Mouse (Mus musculus) lung, embryonic 15.5 days (tissue): Measurements from ENCODE around the gene Gm10160. TPM values are rescaled to one million over a fixed set of nuclear protein-coding genes. Genes with fewer than 3 reads are reported as not detected.

ENCODE experiments used
- ATAC-seq: fragments of 200-750 bp; cut with Nextera tagmentation; 2 replicates; pipeline ENCODE4 v1.8.0; 2017; ENCODE audit warnings: moderate number of reproducible peaks, borderline replicate concordance; ENCODE audit not compliant: low FRiP score, low TSS enrichment; ENCODE audit errors: extremely low read depth
- H3K27ac ChIP-seq: fragments of 300-500 bp; sonication (generic); 2 replicates; pipeline ENCODE4 v1.5.1; 2015; ENCODE audit warnings: moderate library complexity, mild to moderate bottlenecking, inconsistent platforms
- H3K27me3 ChIP-seq: fragments of 300-500 bp; sonication (generic); 2 replicates; pipeline ENCODE4 v1.6.1; 2015; ENCODE audit warnings: inconsistent platforms
- H3K36me3 ChIP-seq: fragments of 300-500 bp; sonication (generic); 2 replicates; pipeline ENCODE4 v1.6.1; 2015; ENCODE audit warnings: inconsistent platforms
- H3K4me1 ChIP-seq: fragments of 300-500 bp; sonication (generic); 2 replicates; pipeline ENCODE4 v1.6.1; 2015; ENCODE audit warnings: inconsistent platforms
- H3K4me2 ChIP-seq: fragments of 300-500 bp; sonication (generic); 2 replicates; pipeline ENCODE4 v1.6.1; 2015; ENCODE audit warnings: inconsistent platforms, mild to moderate bottlenecking, moderate library complexity
- H3K4me3 ChIP-seq: fragments of 300-500 bp; sonication (generic); 2 replicates; pipeline ENCODE4 v1.5.1; 2015; ENCODE audit warnings: mild to moderate bottlenecking, inconsistent platforms
- H3K9ac ChIP-seq: fragments of 300-500 bp; sonication (generic); 2 replicates; pipeline ENCODE4 v1.6.1; 2015; ENCODE audit warnings: inconsistent platforms
- H3K9me3 ChIP-seq: fragments of 300-500 bp; sonication (generic); 2 replicates; pipeline ENCODE4 v1.6.1; 2016; ENCODE audit warnings: inconsistent platforms
- WGBS: fragments of 180-500 bp; shearing (Covaris S2); methylation state at CpG from one replicate; pipeline ENCODE4 v1.1.7; 2015; 5-methylcytosine and 5-hydroxymethylcytosine counted together
- polyA plus RNA-seq: library from polyadenylated mRNA; unstranded; fragments of >200 nt; fragmentation: Nextera tagmentation; extraction: Ambion mirVana; gene quantifications from 2 replicates; pipeline ENCODE4 v1.2.1, GENCODE M21; 2015

The Gm10160 gene
- not detected in 2 replicates for polyA plus RNA-seq

DNA sequence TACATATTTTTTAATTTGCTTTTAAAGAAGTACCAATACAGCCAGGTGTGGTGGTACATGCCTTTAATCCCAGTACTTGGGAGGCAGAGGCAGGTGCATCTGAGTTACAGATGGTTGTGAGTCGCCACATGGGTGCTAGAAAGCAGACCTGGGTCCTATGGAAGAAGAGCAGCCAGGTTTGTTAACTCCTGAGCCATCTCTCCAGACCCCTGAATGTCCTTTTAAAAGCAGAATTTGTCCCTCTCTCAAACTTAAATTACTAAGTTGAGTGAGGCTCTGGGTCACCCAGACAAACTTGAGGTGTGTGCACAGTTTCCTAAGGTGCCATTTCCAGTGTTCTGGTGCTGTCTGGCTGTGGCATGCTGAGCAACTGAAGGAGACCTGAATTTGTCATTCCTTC, at the start of gene Gm10160:
Gm10160 (minus strand) TSS at position 101 of the 400 bp plus-strand sequence.
- Histone ChIP-seq H3K4me2 (no peak within 1 kb of the TSS; the same call in 1 of the 2 replicates), H3K36me3 (no peaks in the 10 kb centered on the region), H3K4me3 (no peak within 1 kb of the TSS), H3K9me3 (no peaks in the 10 kb centered on the region), H3K4me1 (peaks cover 23% of the 10 kb centered on the region), H3K27ac (no peak within 1 kb of the TSS), H3K9ac (no peak within 1 kb of the TSS), H3K27me3 (peaks cover 49% of the 10 kb centered on the region)
- 81% methylated on average over 1 of the region's 1 CpGs for WGBS
- ATAC-seq: no peak

DNA sequence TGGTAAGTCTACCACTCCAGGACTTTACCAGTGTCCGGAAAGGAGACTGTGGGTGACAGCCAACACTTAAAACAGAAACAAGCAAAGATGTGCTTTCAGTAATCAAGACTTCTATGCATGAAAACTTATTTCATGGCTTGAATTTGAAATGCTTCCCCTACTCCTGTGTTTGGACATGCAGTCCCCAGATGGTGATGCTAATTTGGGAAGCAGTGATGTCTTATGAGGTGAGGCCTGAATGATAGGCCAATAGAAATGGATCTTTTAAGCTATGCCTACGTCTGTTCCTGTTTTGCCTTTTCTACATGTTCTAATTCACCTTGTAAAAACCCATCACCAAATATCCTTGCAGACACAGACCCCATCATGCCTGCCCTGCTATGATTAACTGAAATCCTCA, 49.3 kb upstream of the Gm10160 start:
- no peaks in the 10 kb centered on the region for H3K9me3 ChIP-seq
- 75% methylated on average over 2 of the region's 2 CpGs for WGBS
- H3K27me3 ChIP-seq: no peaks in the 10 kb centered on the region
- H3K4me3 ChIP-seq: no peak overlapping the region
- H3K27ac ChIP-seq: no peak overlapping the region
- no peaks in the 10 kb centered on the region; the same call in 1 of the 2 replicates for H3K4me1 ChIP-seq
- H3K4me2 ChIP-seq: no peak overlapping the region
- no peak for ATAC-seq
- H3K36me3 ChIP-seq: no peaks in the 10 kb centered on the region
- no peak overlapping the region for H3K9ac ChIP-seq

DNA sequence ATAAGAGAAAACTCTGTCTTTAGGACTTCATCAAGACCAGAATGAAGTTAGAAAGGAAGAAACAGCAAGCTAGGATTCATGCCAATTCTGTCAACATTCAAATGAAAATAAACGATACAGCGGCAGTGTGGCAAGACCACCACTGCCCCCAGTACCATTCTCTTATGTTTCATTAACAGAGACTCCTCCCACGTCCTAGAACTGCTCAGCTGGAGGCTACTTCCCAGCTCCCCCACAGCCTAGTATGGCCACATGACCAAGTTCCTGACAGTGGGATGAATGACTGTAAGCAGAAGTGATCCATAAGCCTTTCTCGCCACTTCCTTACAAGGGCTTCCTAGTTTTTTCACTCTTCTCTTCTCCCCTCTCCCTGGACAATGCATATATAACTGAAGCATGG, 48.5 kb upstream of the Gm10160 start:
- Histone ChIP-seq H3K4me1 (peaks cover 5% of the 10 kb centered on the region; the same call in 1 of the 2 replicates), H3K27ac (no peak overlapping the region), H3K4me2 (no peak overlapping the region), H3K4me3 (no peak overlapping the region), H3K27me3 (no peaks in the 10 kb centered on the region), H3K36me3 (no peaks in the 10 kb centered on the region), H3K9me3 (no peaks in the 10 kb centered on the region), H3K9ac (no peak overlapping the region)
- peak; percentile 83; the same call in 1 of the 2 replicates for ATAC-seq
- 33% methylated on average over 4 of the region's 4 CpGs for WGBS

DNA sequence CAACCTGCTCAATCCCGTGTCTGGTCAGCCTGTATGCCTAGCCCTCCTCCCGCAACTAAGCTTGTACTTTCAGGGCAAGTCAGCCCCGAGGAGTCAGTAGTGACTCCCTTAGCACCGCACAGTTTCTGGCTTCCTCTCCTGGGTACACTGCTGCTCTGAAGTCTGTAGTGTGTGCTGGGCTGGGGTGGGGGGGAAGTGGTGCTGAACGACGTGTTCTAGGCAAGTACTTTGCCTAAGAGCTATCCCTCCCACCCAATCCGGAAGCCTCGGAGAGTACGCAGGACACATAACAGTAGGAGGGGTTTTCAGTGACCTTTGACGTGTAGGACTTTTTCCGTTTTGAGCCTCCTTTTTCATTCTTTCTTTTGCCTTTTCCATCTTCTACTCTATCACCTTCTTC, 43.8 kb upstream of the Gm10160 start:
- Histone ChIP-seq H3K9me3 (no peaks in the 10 kb centered on the region), H3K4me2 (no peak overlapping the region), H3K9ac (no peak overlapping the region), H3K27ac (no peak overlapping the region), H3K4me3 (no peak overlapping the region), H3K27me3 (no peaks in the 10 kb centered on the region), H3K4me1 (peaks cover 5% of the 10 kb centered on the region; the same call in 1 of the 2 replicates), H3K36me3 (no peaks in the 10 kb centered on the region)
- WGBS: 49% methylated on average over 11 of the region's 11 CpGs
- no peak for ATAC-seq

DNA sequence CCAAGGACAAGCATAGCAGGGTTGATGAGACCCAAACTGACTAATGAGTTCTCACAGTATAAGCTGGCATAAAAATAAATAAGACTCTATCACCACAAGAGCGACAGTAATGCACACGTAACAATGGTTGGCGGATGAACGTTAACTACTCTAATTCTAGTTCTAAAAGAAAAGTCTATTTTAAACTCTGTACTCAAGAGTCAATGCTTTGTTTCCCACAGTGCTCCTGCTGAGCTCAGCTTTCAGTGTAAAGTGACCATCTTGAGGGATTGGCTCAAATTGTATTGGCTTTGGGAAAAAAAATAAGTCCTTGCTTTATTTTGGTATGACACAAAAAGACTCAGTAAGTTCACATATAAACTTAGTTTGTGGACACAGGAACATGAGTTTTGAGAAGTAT, 29.5 kb upstream of the Gm10160 start:
- WGBS: 78% methylated on average over 4 of the region's 4 CpGs
- ATAC-seq: no peak
- H3K36me3 ChIP-seq: no peaks in the 10 kb centered on the region

DNA sequence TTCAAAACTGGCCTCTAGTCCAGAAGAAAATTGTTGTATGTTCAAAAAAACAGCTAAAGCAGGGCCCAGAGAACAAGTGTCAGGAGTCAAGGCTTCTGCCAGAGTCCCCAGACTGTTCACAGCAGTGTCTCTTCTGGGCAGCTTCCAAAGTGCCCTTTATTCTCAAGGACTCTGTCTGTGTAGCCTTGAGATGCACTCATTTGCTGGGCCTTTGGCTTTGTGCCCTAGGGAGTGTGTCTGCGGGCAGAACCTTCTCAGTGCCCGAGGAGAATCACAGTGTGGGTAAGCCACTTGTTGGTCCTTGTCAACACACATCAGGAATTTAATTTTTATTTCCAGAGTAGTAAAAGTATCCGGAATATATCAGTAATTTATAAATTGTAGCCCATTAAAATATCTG, 26.0 kb upstream of the Gm10160 start:
- ATAC-seq: no peak
- Histone ChIP-seq H3K27ac (no peak overlapping the region), H3K4me1 (0 out of 2 replicates have a peak, but pooled peaks cover 2% of the 10 kb centered on the region), H3K4me3 (no peak overlapping the region), H3K9ac (no peak overlapping the region), H3K9me3 (no peaks in the 10 kb centered on the region), H3K27me3 (no peaks in the 10 kb centered on the region), H3K4me2 (no peak overlapping the region), H3K36me3 (no peaks in the 10 kb centered on the region)
- 60% methylated on average over 3 of the region's 3 CpGs for WGBS

More for the DNA sequence above, 29.5 kb upstream of the Gm10160 start:
- no peak overlapping the region for H3K27ac ChIP-seq
- no peaks in the 10 kb centered on the region for H3K27me3 ChIP-seq
- no peak overlapping the region for H3K4me2 ChIP-seq
- no peak overlapping the region for H3K9ac ChIP-seq
- H3K4me1 ChIP-seq: 0 out of 2 replicates have a peak, but pooled peaks cover 2% of the 10 kb centered on the region
- H3K4me3 ChIP-seq: no peak overlapping the region
- no peaks in the 10 kb centered on the region for H3K9me3 ChIP-seq

DNA sequence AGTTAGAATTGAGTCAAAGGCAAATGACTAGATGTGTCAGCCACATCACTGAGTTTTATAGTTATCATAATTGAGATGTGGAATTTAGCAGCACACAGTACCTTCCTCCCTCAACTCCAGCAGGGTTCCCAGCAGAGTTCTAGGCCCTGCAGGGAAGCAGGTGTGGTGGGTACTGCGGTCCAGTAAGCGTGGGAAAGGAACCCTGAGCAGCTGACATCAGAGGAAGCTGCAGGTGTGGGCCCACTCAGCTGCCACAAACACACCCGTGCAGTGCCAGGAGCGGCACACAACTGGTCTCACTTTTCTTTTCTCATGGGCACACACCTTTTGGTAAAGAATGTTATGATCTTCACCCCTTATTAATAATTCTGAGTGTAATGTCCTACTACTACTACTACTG, 25.2 kb upstream of the Gm10160 start:
- no peak overlapping the region for H3K4me2 ChIP-seq
- WGBS: 89% methylated on average over 4 of the region's 4 CpGs
- no peaks in the 10 kb centered on the region for H3K9me3 ChIP-seq
- no peak for ATAC-seq
- H3K27ac ChIP-seq: no peak overlapping the region
- H3K4me1 ChIP-seq: 0 out of 2 replicates have a peak, but pooled peaks cover 2% of the 10 kb centered on the region
- H3K9ac ChIP-seq: no peak overlapping the region
- no peaks in the 10 kb centered on the region for H3K27me3 ChIP-seq
- H3K4me3 ChIP-seq: no peak overlapping the region
- H3K36me3 ChIP-seq: no peaks in the 10 kb centered on the region

DNA sequence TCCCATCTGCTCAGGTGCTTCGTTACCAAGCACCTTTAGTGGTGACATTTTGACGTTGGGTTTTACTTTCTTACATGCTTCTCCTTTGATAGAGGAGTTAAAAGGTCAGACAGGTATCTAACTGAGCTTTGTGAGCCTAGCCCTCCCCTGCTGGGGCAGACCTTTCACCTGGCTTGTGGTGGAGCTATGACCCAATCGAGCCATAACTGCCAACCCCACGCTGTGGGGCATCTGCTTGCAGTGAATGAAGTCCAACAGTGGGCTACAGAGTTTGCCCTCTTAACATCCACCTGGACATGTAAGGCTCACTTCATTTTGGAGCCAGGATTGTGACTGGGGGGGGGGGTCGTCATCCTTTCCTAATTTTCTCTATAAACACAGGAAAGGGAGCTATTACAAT, 24.7 kb upstream of the Gm10160 start:
- Histone ChIP-seq H3K36me3 (no peaks in the 10 kb centered on the region), H3K9me3 (no peaks in the 10 kb centered on the region), H3K9ac (no peak overlapping the region), H3K27me3 (no peaks in the 10 kb centered on the region), H3K4me1 (0 out of 2 replicates have a peak, but pooled peaks cover 2% of the 10 kb centered on the region), H3K4me3 (no peak overlapping the region), H3K27ac (no peak overlapping the region), H3K4me2 (no peak overlapping the region)
- 79% methylated on average over 5 of the region's 5 CpGs for WGBS
- ATAC-seq: no peak

DNA sequence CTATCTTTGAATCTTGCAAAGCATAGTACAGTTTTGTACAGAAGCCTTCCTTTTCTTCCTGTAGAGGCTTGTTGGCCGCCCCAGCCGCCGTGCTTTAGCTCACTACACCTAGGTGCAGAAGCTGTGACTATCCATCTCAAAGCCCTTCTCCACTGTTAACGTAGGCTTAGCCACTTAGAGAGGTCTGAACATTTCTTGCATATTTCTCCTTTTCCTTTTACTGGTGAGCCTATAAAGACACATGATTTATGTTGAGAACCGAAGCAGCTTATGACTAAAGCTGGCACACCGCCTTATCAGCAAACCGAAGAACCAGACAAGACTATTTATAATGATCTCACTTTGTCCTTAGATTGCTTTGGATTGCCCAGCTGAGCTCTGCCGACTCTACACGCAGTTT, 19.8 kb upstream of the Gm10160 start:
- Histone ChIP-seq H3K9ac (no peak overlapping the region), H3K9me3 (no peaks in the 10 kb centered on the region), H3K4me2 (no peak overlapping the region), H3K4me1 (peaks cover 17% of the 10 kb centered on the region; the same call in 1 of the 2 replicates), H3K27ac (no peak overlapping the region), H3K36me3 (no peaks in the 10 kb centered on the region), H3K4me3 (no peak overlapping the region), H3K27me3 (no peaks in the 10 kb centered on the region)
- ATAC-seq: no peak
- 41% methylated on average over 9 of the region's 9 CpGs for WGBS

DNA sequence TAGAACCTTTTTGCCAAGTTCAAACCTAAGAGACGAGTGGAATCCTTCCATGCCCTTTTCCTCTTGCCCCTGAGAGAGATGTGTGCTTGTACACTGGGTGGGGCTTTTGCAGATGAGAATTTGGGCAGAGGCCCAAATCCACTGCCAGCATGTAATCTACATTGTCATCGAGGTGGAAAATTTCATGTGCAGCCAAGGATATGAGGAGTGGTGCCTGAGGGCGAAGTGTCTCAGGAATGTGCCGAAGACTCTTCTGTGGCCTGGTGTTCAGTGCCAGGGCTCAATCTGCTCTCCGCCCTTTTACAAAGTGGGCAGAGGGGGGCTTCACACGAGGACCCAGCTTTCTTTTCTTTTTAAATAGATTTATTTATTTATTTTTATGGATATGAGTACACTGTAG, 19.0 kb upstream of the Gm10160 start:
- Histone ChIP-seq H3K9me3 (no peaks in the 10 kb centered on the region), H3K4me3 (no peak overlapping the region), H3K4me2 (no peak overlapping the region), H3K27me3 (no peaks in the 10 kb centered on the region), H3K27ac (no peak overlapping the region), H3K4me1 (peaks cover 17% of the 10 kb centered on the region; the same call in 1 of the 2 replicates), H3K9ac (no peak overlapping the region), H3K36me3 (no peaks in the 10 kb centered on the region)
- WGBS: 58% methylated on average over 6 of the region's 6 CpGs
- ATAC-seq: no peak

DNA sequence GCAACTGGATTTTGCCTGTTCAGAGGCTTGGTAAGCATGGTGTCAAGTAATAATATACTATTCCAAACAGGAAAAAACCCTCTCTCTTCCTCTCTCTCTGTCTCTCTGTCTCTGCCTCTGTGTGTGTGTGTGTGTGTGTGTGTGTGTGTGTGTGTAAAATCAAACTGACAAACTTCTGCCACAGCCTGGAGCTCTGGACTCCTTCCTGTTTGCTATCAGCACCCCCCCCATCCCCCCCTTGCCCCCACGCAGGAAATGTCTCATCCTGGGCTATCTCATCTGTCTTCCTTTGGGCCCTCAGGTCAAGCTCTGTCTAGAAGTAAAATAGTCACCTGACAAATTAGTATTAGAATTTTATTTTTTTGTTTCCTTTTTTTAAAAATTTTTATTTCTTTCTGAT, 18.2 kb upstream of the Gm10160 start:
- Histone ChIP-seq H3K4me3 (no peak overlapping the region), H3K4me1 (peaks cover 17% of the 10 kb centered on the region; the same call in 1 of the 2 replicates), H3K9me3 (no peaks in the 10 kb centered on the region), H3K4me2 (no peak overlapping the region), H3K27me3 (no peaks in the 10 kb centered on the region), H3K36me3 (no peaks in the 10 kb centered on the region), H3K9ac (no peak overlapping the region), H3K27ac (no peak overlapping the region)
- 25% methylated on average over 1 of the region's 1 CpGs for WGBS
- ATAC-seq: no peak

DNA sequence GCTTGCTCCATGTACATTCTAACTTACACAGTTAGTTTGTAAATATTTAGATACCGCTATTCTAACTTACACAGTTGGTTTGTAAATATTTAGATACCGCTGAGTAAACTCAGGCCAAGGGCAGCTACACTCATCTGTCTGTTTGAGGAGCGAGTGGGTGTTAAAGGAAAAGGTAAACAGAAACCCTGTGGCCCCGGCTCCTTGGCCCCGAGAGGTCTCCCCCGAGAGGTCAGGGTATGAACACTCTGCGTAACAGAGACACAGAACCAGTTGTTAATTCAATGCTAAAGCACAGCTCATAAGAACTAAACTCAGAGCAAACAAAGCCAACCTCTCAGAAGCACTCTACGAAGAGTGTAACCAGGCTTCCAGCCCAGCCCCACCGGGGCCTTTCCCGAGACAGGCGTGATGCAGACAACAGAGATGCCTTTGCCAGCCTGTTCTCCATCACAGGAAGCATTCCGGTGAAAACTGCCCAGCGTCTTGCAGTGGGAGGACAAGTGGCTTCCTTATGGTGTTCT, 17.0 kb upstream of the Gm10160 start:
- no peak overlapping the region for H3K4me3 ChIP-seq
- no peaks in the 10 kb centered on the region for H3K36me3 ChIP-seq
- ATAC-seq: peak; percentile 71
- H3K27me3 ChIP-seq: no peaks in the 10 kb centered on the region
- H3K27ac ChIP-seq: no peak overlapping the region
- no peaks in the 10 kb centered on the region for H3K9me3 ChIP-seq
- H3K4me2 ChIP-seq: no peak overlapping the region
- 22% methylated on average over 13 of the region's 13 CpGs for WGBS
- no peak overlapping the region for H3K9ac ChIP-seq
- peaks cover 17% of the 10 kb centered on the region; the same call in 1 of the 2 replicates for H3K4me1 ChIP-seq
